Mouse (Mus musculus) cortical plate, adult 2 months (tissue): ENCODE results near the gene Baz1b. TPM values are rescaled to one million over a fixed set of nuclear protein-coding genes. Genes with fewer than 3 reads are reported as not detected.

Experiments used
- H3K27ac ChIP-seq: fragments of 200-500 bp; 2 replicates; pipeline ENCODE4 v1.5.1; 2012; ENCODE audit warnings: low read length, control low read depth, inconsistent platforms; ENCODE audit not compliant: insufficient read depth
- H3K4me1 ChIP-seq: fragments of 200-500 bp; 2 replicates; pipeline ENCODE4 v1.6.1; 2011; ENCODE audit warnings: low read length; ENCODE audit not compliant: control insufficient read depth, insufficient read depth
- H3K4me3 ChIP-seq: fragments of 200-500 bp; 2 replicates; pipeline ENCODE4 v1.5.1; 2011; ENCODE audit warnings: mild to moderate bottlenecking, low read length, control low read depth; ENCODE audit not compliant: insufficient read depth
- CTCF ChIP-seq: fragments of 200-500 bp; IDR thresholded peaks from 2 replicates; pipeline ENCODE4 v1.5.1; 2011; ENCODE audit warnings: mild to moderate bottlenecking, control low read depth, low read length; ENCODE audit not compliant: insufficient read depth; ENCODE audit errors: extremely low read depth
- POLR2A ChIP-seq: fragments of 200-500 bp; IDR thresholded peaks from 2 replicates; pipeline ENCODE4 v1.6.1; 2011; ENCODE audit warnings: mild to moderate bottlenecking, low read length, control low read depth; ENCODE audit not compliant: insufficient read depth; ENCODE audit errors: extremely low read depth
- polyA plus RNA-seq: library from polyadenylated mRNA; depleted of rRNA; stranded (reverse); fragments of >200 nt; gene quantifications from 2 replicates; pipeline ENCODE4 v1.2.3, GENCODE M21; 2012

Baz1b gene
- polyA plus RNA-seq, 1 experiment = 58.4 TPM

DNA sequence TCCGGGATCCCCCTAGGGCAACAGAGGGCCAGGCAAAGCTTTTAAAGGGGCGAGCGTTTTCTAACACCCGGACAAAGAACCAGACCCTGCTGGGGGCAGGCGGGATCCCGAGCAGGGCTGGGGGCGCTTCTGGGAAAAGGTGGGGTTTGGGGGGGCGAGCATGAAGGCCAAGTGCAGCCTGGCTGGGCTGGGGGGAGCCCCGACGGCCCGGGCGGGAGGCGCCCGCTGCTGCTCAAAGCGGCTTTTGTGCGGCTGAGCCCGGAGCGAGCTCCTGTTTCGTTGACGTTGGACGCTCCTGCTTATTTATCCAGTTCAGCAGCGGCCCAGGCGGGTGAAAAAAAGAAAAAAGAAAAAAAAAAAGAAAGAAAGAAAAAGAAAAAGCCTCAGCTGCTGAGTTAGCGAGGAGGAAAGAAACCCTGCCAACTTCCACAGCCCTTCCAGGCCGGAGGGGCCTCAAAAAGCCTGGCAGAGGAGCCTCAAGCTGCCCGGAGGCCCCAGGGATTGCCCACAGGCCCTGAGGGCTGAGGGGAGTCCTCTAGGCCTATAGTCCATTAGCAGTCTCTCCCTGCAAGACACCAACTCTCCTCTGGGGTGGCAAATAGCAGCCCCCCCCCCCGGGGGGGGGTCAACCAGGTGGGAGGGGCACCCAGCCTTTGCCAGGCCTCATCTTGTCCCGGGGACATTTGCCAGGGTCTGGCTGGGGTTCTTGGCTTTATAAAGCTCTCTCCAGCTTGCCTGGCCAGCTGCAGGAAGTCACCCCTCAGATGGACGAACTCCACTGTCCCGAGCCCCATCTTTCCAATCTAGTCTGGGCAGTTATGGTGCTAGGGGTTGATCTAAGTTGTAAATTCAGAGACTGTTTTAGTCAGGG, 71.5 kb downstream of the Baz1b start:
- no peak overlapping the region for H3K27ac ChIP-seq
- no peaks in the 10 kb centered on the region for H3K4me1 ChIP-seq
- no peak for TF ChIP-seq POLR2A
- TF ChIP-seq CTCF = no peak
- H3K4me3 ChIP-seq = no peak overlapping the region

DNA sequence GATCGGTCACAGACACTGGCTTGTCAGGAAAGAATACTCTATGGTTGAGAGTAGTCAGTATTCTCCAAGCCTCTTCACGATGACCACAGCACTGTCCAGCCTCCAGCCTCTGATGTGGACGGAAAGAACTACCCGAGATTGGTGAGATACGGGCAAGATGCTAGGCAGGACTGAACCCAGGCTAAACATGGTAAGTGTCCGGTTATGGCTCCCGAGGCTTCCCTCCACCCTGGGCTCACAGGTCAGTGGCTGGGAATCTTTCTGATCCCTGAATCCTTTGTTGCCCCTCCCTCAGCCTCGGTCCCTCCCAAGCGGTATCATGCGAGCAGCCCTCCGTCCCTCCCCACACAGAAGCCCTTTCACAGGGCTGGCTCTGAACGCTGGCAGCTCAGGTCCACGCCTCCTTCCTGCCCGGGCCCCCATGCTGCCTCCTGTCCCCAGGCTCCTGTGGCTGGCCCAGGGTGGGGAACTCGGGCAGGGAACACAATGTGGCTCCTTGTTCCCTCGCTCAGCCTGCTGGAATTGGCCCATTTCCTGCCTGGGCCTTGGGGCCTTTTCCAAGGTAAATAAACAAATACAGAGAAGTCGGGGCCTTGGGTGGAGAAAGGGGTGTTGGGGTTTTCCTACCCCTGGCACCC, 76.9 kb downstream of the Baz1b start:
- Histone ChIP-seq H3K27ac (no peak overlapping the region), H3K4me3 (no peak overlapping the region), H3K4me1 (no peaks in the 10 kb centered on the region)
- TF ChIP-seq POLR2A (no peak), CTCF (no peak)

DNA sequence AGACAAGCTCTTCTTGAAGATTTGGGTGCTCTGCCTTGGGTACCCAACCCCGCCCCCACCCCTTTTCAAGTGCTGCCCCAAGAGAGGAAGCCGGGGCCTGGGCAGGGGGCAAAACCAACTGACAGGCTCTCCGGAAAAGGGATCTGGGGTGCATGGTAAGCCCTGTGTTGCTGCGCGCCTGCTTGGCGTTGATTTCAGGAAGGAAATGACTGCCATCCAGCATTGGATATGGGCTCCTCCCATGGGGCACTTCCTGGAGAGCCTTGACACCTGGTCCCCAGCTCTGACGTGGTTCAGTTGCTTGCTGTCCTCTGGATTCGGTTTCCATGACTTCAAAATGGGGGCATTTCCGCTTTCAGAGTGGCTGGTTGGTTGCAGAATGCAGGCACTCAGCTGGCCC, 77.5 kb downstream of the Baz1b start:
- Histone ChIP-seq H3K4me1 (no peaks in the 10 kb centered on the region), H3K27ac (no peak overlapping the region), H3K4me3 (no peak overlapping the region)
- no peak for TF ChIP-seq POLR2A
- TF ChIP-seq CTCF = no peak

DNA sequence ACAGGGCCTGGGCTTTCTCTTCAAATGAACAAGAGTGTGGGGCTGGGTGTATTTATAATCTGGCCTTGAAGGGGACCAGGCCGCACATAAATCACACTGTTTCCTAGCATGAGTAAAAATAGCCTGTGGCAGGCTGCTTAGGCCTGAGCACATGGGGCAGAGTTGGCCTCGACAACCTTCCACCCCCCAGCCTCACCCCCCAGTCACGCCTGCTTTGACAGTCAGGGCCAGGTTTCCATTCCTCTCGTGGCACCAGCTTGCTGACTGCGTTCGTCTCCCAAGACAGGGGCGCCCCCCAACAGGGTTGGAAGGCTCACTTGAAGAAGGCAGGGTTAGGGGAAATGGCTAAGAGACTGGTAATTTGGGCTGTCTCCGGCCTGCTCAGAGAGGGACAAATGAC, 82.4 kb downstream of the Baz1b start:
- H3K27ac ChIP-seq = no peak overlapping the region
- no peak overlapping the region for H3K4me3 ChIP-seq
- no peaks in the 10 kb centered on the region for H3K4me1 ChIP-seq
- TF ChIP-seq CTCF (no peak), POLR2A (no peak)

DNA sequence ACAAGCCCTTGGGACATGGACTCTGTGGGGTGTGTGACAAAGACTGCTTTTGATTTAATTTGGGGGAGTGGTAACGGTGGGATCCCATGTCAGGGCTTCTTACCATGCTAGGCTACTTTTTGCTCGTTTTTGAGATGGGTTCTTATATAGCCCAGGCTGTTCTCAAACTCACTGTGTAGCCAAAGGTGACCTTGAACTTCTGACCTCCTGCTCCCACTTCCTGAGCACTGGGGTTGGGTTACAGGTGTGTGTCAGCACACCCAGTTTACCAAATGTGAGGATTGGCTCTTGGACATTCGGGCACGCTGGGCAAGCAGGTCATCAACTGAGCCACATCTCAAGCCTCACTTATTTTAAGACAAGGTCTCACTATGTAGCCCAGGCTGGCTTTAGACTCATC, 83.3 kb downstream of the Baz1b start:
- no peak for TF ChIP-seq POLR2A
- TF ChIP-seq CTCF = no peak
- Histone ChIP-seq H3K4me1 (no peaks in the 10 kb centered on the region), H3K4me3 (no peak overlapping the region), H3K27ac (no peak overlapping the region)

DNA sequence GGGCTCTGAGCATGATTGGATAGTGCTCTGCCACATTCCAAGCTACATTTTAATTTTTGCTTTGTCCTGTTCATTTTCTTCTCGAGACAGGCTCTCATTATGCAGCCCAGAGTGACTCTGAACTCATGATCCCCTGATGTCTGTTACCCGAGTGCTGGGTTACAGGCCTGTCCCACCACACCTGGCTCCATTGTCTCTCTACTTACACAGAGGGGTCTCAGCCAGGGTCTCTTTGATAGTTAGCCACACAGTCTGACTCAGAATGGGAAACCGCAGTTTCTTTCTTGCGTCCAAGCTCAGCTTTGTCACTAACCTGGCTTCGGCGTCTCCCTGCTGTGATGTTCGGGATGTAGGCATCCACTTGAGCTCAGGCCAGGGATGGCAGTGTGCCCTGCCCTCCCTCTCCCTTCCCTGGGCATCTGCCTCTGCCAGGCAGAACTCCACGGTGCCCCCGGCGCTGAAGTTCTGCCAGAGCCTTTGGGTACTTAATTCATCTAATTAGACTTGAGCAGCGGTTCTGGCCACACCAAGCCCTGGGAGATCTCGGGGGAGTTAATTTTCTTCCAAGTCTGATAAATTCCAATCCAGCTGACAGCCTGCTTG, 84.6 kb downstream of the Baz1b start:
- H3K27ac ChIP-seq = no peak overlapping the region

DNA sequence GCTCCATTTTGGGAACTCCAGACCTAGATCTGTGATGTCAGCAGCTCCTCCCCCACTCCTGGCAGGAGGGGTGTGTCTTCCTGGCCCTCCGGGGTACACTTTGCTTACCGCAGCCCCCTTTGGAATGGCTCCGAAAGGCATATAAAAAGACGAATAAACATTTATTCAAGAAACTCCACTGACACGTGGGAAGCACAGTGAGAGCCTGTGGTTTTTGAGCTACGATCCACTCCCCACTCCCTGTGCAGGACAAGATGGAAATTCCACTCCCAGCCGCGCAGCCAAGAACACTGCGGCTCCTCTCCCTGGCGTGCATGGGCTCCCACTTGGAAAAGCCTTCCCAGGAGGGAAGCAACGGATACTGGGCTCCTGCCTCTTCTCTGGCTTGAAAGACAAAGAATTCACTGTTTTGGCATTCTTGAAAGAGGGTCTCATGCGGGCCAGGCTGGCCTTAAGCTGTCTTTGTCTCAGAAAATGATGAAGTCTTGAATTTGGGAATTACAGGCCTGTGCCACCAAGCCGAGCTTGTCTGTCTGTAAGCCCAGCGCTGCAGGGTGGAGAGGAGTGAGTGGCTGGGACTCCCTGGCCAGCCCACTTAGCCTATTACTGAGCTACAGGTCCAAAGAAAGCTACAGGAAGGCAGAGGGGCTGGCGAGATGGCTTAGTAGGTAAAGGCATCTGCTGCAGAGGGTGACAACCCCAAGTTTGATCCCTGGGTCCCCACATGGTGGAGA, 87.8 kb downstream of the Baz1b start:
- H3K4me3 ChIP-seq = no peak overlapping the region

More for the DNA sequence above, 84.6 kb downstream of the Baz1b start:
- Histone ChIP-seq H3K4me3 (no peak overlapping the region), H3K4me1 (no peaks in the 10 kb centered on the region)
- TF ChIP-seq POLR2A (no peak), CTCF (no peak)

DNA sequence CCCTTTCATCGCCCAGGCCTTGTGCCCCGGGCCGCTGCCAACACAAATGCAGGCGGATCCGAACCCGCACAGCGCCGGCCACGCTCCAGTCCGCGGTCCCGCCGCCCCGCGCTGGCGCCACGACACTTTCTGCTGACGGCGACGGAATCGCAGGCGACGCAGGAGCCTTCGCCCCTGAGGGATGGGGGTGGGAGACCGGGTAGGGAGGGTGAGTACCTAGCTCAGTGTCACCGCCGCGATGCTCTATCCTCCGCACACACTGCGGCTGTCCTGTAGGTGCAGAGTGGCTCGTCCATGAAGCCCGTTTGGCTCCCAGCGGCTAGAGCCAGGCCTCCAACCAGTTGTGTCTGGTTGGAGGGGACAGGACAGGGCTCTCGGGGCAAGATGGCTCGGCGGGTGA, 89.5 kb downstream of the Baz1b start:
- Histone ChIP-seq H3K27ac (no peak overlapping the region), H3K4me3 (no peak overlapping the region), H3K4me1 (no peaks in the 10 kb centered on the region)
- TF ChIP-seq POLR2A = no peak
- no peak for TF ChIP-seq CTCF

More for the DNA sequence above, 87.8 kb downstream of the Baz1b start:
- no peaks in the 10 kb centered on the region for H3K4me1 ChIP-seq
- TF ChIP-seq CTCF = no peak
- TF ChIP-seq POLR2A = no peak
- no peak overlapping the region for H3K27ac ChIP-seq

DNA sequence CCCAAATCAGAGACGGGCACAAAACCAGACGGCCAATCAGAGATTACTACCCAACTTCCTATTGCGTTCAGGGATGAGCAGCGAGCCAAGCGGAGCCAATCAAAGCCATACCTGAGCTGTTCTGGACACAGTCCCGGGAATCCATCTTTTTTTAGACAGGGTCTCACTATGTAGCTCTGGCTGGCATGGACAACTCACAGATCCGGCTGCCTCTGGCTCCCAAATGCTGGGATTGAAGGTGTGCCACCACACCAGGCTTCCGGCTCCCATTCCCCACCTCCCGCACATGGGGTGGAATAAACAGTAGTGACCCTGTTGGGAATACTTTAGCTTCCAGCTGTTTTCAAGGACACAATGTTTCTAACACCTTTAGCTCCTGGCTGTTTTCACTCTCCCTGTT, 93.2 kb downstream of the Baz1b start:
- Histone ChIP-seq H3K4me1 (no peaks in the 10 kb centered on the region), H3K27ac (no peak overlapping the region), H3K4me3 (no peak overlapping the region)
- TF ChIP-seq CTCF (no peak), POLR2A (no peak)
